Mouse (Mus musculus): Measurements from ENCODE around the gene Saa3.

DNA sequence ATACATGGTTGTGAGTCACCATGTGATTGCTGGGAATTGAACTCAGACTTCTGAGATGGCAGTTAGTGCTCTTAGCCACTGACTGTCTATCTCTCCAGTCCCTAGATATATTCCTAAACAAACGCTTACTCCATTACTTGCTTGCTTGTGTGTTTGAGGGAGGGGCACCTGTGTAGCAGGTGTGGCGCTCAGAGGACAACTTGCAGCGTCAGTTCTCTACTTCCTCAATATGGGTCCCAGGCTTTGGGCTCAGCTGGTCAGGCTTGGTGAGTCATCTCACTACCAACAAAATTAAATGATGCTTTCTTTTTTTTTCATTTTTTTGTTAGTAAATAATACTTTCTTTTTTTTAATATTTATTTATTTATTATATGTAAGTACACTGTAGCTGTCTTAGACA lies 37.1 kb downstream of the Saa3 start:
- TF ChIP-seq CTCF (IDR thresholded peaks at IDR 0.05; ENCODE audit: low read depth, low read length) (no peak), TAL1 (conservative IDR thresholded peaks at IDR 0.05; ENCODE audit: low read depth, low read length) (no peak), GATA2 (IDR thresholded peaks at IDR 0.05; ENCODE audit: borderline replicate concordance, low read depth, low read length) (no peak), GATA1 (IDR thresholded peaks at IDR 0.05; ENCODE audit: borderline replicate concordance, low read length) (no peak)

All from G1E (cell line).